Mouse (Mus musculus): ENCODE data around the gene Guca2a.
"Not testable (repeated sequence)": the region's sequence is repeated elsewhere in the genome, so short reads cannot be mapped to it uniquely, and the experiment has no call there.

Gene Guca2a

GRCm38 (mm10) chr4:119637176-119637845 lies at the start of gene Guca2a:
Guca2a (plus strand) TSS chr4:119637704.
- DNase-seq (ENCODE audit: low read depth, low spot score), result no peak

- DNase-seq (ENCODE audit: low read depth, low spot score), result peak; percentile 3
These were observed 49.5 kb upstream of the Guca2a start for GRCm38 (mm10) chr4:119588037-119588436.

GRCm38 (mm10) chr4:119589423-119589822 lies 48.1 kb upstream of the Guca2a start:
- no peak for DNase-seq (ENCODE audit: low read depth, low spot score)

GRCm38 (mm10) chr4:119590027-119590426 lies 47.5 kb upstream of the Guca2a start:
- no peak for DNase-seq (ENCODE audit: low read depth, low spot score)

DNA sequence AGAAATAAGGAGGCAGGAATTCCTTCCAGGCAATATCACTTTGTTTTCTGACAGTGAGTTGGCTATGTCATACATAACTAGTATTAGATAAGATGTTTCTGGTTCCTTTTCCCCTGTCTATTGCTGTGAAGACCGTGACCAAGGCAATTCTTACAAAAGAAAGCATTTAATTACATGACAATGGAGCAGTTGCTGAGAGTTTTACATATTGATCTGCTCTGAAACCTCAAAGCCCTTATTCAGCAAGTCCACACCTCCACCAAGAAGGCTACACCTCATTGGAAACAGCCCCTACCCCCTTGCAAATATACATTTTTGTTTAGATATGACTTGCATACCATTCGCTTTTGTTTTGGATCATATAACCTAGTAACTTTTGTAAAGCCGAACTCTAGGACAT lies 45.0 kb upstream of the Guca2a start:
- peak; percentile 36 for DNase-seq (ENCODE audit: low read depth, low spot score)

DNA sequence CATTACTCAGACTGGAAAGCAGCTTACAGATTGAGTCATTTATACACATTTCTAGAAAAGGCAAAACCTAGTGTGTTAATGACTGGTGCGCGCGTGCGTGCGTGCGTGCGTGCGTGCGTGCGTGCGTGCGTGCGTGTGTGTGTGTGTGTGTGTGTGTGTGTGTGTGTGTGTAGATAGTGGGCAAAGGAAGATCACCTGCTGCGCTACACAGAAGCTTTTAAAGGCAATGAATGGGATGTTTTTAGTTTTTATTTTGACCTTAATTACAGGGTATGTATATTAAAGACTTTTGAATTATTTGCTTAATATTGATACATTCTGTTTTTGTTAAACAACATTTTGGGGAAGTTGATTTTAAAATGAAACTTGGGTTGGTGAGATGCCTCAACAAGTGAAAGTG lies 43.2 kb upstream of the Guca2a start:
- no peak for DNase-seq (ENCODE audit: low read depth, low spot score)

DNA sequence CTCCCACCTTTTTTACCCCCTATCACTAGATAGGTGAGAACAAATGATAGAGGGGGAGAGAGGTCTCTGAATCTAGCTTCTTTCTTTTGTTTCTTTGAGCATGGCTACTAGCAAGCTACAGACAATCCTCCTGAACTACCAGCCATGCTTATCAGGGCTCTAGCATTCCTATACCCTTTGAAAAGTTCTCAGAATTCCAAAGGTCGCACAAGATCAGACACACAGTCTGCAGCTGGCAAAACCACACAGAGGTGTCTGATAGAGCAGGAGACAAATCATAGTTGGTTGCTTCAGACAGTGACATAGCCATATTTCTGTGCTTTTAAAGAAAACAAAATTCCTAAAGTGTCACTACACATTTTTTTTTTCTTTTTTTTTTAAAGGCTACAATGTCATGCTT lies 37.9 kb upstream of the Guca2a start:
- no peak for DNase-seq (ENCODE audit: low read depth, low spot score)

DNA sequence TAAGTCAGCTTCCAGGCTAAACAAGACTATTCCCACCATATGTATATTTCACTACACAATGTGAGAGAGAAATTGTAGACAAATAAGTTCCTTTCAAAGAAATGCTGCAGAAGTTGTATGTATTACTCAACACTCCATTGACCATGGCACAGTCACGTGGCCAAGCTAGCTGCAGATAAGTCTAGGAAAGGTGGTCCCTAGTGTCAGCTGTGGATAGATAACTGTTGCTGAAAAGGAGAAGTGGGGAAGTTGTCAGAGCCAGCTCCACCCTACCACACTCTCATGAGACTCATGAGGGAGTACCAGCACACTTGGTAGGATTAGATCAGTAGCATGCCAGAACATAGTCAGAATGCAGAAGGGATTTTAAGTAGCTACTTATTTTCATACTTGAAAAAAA lies 28.0 kb upstream of the Guca2a start:
- no peak for DNase-seq (ENCODE audit: low read depth, low spot score)

DNA sequence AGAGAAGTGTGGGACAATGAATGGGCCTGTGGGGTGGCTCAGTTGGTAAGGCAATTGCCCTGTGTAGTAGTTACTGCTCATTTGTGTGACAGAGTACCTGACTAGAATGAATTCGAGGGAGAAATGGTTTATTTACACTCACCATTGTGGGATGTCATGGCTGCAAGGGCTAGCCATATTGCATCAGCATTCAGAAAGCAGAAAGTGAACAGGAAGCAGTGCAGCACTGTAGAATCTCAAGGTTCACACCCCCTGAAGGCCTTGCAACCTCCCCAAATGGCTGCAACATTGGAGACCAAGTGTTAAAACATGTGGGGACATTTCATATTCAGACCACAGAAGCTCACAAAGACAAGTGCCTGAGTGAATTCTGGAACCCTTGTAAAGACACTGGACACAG lies 23.4 kb upstream of the Guca2a start:
- no peak for DNase-seq (ENCODE audit: low read depth, low spot score)

DNA sequence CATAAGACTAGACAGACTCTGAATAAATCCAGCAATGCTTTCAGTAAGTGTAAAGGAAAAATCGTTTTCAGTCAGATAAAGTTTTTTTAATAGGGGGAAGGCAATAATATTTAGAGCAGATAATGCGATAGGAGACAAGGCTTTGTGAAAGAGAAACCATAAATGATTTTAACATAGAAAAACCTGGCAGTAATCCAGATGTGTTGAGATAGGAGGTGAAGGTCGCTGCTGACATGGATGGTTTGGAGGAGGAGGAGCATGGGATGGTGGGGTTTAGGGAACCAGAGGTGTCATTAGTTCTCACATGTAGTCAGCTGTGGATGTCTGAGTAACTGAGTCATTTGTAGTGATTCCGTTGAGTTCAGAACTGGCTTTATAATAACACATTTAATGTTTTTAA lies 22.8 kb upstream of the Guca2a start:
- no peak for DNase-seq (ENCODE audit: low read depth, low spot score)

DNA sequence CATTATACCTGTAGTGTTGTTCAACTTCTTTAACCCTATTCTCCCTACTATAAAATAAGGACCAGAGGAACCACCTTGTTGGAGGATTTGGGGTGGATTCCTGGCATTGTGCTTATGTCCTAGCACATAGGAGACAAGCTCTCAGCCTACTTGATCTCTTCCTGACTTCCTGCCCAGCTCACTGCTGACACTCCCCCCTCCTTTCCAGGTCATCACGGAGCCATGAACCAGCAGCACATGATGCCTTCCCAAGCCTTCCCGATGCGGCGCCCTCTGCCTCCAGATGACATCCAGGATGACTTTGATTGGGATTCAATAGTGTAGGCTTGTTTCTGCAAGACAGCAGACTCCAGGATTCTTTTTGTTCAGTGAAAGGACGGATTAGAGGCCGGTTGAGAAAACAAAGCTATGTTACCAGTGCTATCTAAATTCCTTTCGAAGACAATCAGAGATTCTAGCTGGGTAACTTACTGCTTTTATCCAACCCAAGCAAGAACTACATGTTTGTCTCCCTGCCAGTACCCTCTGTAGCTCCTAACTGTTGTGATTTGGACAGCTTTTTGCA lies 11.3 kb upstream of the Guca2a start:
- no peak for DNase-seq (ENCODE audit: low read depth, low spot score)

DNA sequence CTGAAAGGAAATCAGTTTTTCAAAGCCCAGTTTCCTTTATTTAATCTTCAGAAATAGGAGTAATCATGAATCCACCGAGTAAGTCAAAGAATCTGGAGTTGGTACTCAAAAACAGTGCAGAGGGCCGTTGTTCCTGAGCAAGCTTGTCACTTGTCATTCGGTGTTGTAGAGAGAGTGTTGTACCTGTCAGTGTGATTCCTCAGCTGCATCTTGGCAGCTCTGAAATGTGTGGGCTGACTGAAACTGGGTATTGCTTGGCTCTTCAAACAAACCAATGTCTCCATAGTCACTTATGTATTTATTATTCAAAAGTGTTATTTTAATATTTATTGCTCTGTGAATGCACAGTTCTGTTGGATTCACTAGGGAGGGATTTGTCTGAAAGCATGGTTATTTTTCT lies 10.6 kb upstream of the Guca2a start:
- DNase-seq (ENCODE audit: low read depth, low spot score), result no peak

- no peak for DNase-seq (ENCODE audit: low read depth, low spot score)
These were observed 10.2 kb upstream of the Guca2a start for GRCm38 (mm10) chr4:119627317-119627716.

DNA sequence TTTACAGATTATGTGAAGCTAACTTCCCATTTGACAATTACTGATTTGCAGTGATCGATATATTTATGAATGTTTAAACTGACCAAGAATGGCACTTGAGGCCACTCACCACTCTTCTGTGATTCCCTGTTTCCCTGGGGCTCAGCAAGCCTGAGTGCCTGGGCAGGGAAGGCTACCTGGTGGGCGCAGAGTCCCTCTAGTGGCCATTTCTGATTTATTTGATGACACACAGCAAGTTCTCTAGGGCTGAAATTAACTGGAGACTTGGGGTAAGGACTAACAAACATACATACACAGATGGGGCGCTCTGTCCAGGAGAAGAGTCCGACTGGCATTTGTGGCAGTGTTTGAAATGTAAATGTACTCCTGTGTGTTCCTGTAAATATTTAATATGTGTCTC lies 9.1 kb upstream of the Guca2a start:
- not testable (repeated sequence) for DNase-seq (ENCODE audit: low read depth, low spot score)

DNA sequence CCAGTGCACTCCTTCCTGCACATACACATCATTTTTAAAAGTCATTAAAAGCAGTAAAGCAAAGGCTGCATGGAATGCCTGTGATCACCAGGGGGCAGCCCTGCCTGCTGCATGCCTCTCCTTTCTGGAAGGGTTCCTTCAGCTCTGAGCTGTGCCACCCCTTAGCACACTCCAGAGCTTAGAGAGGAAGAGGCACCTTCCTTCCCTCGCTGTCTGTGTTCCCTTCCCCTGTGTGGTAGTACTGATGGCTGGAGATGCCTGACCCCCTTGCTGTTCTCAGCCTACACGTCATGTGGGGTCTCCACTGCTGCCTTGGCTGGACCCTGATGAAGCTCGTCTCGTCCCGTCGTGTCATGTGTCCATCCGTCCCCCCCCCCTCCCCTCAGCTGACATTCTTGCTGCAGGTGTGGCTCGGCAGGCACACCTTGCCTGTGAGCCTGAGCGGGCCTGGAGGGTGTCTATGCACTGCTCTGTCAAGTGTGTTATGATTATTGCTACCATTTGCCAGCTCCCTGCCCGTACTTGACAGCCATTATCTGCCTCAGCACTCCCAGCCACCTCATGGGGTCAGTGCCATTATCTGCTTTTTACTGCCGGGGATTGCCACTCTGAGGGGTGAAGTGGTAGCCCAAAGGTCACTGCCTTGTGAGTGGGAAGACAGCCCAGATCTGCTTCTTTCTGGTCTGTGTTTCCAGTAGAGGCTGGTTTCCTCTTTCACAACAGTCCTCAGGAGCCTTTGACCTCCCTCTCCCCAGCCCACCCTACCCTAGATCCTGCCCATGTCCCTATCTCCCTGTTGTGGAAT lies 6.2 kb upstream of the Guca2a start:
- peak; percentile 26 for DNase-seq (ENCODE audit: low read depth, low spot score)

DNA sequence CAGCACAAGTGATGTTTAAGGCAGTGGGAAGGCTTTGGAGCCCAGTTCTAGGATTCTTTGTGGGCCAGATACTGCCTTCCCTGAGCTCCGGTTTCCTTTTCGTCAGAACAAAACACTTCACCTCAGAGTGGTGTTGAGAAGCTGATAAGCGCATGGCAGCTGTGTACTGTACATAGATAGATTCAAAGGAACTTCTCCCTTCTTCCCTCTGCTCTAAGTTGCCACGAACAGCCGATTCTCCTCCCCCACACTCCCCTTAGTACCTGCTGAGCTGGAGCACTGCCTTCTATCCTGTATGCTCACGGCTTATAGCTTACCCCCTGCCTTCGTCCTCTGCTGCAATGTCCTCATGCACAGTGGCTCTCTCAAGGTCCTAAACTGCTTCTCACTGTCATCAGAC lies 4.8 kb upstream of the Guca2a start:
- DNase-seq (ENCODE audit: low read depth, low spot score), result no peak

- DNase-seq (ENCODE audit: low read depth, low spot score), result no peak
These were observed 4.2 kb upstream of the Guca2a start for GRCm38 (mm10) chr4:119633342-119633741.

DNA sequence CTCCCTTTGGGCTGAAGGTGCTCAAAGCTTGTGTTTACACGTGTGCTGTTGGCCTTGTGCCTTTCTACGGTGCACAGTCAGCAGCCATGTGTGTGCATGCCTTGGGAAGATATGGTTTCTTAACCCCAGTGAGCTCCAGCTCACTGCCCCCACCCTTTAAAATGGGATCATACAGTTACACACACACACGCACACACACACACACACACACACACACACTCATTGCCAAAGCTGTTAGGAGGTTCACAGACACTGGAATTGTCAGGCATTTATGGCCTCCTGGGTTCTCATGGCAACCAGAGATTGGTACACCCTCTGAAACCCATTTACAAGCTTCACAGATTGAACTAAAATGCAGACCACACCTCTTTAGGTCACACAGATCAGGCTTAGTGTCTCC lies 3.6 kb upstream of the Guca2a start:
- DNase-seq (ENCODE audit: low read depth, low spot score), result no peak

GRCm38 (mm10) chr4:119634908-119635660 lies 2.4 kb upstream of the Guca2a start:
- no peak for DNase-seq (ENCODE audit: low read depth, low spot score)

DNA sequence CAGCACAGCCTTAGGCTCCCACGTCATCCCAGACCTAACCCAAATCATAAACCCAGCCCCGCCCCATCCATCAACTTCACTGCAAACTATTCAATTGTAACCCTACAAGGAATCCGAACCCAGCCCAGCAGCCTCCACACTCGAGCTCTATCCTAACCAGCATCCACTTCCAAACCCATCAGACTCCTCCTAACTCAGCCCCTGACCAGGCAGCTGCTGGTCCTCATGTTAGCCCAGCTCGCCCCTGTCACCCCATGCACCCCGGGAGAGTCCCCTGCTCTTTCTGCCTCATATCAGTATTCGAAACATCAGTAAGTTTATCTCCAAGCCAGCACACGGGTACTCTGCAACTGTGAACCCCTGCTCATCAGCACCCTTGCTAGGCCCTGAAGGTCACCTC lies 1.8 kb upstream of the Guca2a start:
- DNase-seq (ENCODE audit: low read depth, low spot score), result no peak

GRCm38 (mm10) chr4:119636731-119637130 lies 773 bp upstream of the Guca2a start:
- DNase-seq (ENCODE audit: low read depth, low spot score), result no peak

- DNase-seq (ENCODE audit: low read depth, low spot score), result no peak
These were observed 442 bp downstream of the Guca2a start for GRCm38 (mm10) chr4:119637946-119638345.
